Mouse (Mus musculus): ENCODE measurements around the gene Hsbp1.

- TF ChIP-seq CTCF (IDR thresholded peaks at IDR 0.05; ENCODE audit: insufficient read depth, low read length) (no peak), POLR2A (IDR thresholded peaks at IDR 0.05; ENCODE audit: borderline replicate concordance, extremely low read depth, low read depth, low read length) (no peak)
Observed at GRCm38 (mm10) chr8:119345029-119345682, 868 bp downstream of the Hsbp1 start.
